Mouse (Mus musculus) cerebellum, postnatal 10 days (tissue): ENCODE results near the gene Etv3.

Experiments used
- DNase-seq, 2 experiments: peaks; one replicate each; pipeline ENCODE4 v3.0.0; 2021; ENCODE audit warnings: mixed read lengths in 2 of 2

Etv3 gene

GRCm38 (mm10) chr3:87560156-87560555 lies 34.9 kb downstream of the Etv3 start:
- DNase-seq: peak; percentile 73 to 77

- no peak for DNase-seq
Observed at GRCm38 (mm10) chr3:87561434-87561833, 36.2 kb downstream of the Etv3 start.

GRCm38 (mm10) chr3:87562370-87562769 lies 37.2 kb downstream of the Etv3 start:
- DNase-seq: peak; percentile 91 to 94

DNA sequence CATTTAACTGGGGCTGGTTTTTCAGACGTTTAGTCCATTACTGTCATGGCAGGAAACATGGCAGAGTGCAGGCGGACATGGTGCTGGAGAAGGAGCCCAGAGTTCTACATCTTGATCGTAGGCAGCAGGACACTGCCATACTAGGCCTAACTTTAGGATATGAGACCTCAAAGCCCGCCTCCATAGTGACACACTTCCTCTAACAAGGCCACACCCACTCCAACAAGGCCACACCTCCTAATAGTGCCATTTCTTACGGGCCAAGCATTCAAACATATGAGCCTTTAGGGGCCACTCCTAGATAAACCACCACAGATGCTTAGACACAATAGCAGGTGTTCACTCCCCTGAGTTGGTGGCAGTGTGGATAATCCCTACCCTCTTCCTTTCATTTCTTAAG lies 38.3 kb downstream of the Etv3 start:
- no peak for DNase-seq

DNA sequence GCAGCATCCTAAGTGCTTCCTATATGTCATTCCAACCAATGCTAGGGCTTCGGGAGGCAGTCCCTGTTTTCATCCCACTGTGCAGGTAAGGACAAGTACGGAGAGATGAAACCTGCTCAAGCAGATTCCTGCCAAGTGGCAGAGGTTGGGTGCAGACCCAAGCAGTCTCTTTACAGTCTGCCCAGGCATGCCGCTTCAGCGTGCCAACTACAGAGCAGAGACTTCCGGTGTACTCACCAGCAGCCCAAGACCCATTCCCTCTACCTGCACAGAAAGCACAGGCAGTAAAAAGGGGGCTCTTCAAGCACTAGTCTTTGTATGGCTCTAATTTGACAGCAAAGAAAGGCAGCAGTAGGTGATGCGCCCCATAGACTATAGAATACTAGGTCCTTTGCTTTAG lies 40.4 kb downstream of the Etv3 start:
- DNase-seq: peak; percentile 45 to 51

DNA sequence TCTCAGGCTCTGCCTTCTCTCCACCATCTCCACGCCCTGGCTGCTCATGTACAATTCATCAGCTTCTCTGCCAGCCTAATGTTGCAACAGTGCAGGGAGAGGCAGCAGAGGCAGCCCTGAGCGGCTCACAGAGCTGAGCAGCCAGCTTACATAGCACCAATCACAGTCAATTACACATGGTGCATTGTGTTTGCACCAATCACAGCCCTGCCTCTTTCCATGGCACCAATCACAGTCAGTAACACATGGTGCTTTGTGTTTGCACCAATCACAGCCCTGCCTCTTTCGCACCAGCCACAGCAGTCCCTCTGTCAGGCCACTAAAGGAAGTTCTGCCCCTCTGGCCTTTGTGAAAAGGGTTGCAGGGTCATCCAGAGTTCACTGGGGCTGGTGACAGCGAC lies 40.9 kb downstream of the Etv3 start:
- DNase-seq: peak; percentile 86 to 87

GRCm38 (mm10) chr3:87567497-87567896 lies 42.3 kb downstream of the Etv3 start:
- DNase-seq: no peak

DNA sequence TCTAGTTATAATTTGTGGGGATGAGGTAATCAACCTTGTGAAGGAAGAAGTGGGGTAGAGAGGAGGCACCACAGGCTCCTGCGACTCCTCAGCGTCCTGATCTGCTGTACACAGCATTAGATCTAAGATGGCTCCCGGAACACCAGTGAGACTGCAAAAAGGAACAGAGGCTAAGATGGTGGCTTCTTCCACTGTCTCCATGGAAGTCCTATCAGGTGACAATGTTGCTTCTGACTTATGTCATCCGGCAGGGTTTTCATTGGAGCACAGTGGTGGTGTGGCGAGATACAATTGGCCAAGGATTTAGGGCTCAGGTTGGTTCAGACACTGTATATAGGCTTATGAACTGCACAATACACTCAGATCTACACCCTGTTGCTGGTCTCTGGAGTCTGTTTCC lies 43.5 kb downstream of the Etv3 start:
- DNase-seq: no peak

GRCm38 (mm10) chr3:87575766-87576165 lies 50.6 kb downstream of the Etv3 start:
- DNase-seq: no peak

GRCm38 (mm10) chr3:87582259-87582658 lies 57.1 kb downstream of the Etv3 start:
- no peak for DNase-seq
